Mouse (Mus musculus) 3134 (cell line): ENCODE measurements around the gene Cep104.
A peak's percentile ranks its signal among the peaks of the same experiment; 100 is the strongest.

ENCODE experiments used
- DNase-seq: peaks from one replicate; pipeline ENCODE4 v3.0.0-alpha.2; 2011; ENCODE audit warnings: low spot score; ENCODE audit not compliant: insufficient read length; ENCODE audit errors: extremely low read depth

Gene Cep104

GRCm38 (mm10) chr4:153974431-153975291 lies at the start of gene Cep104, which contains the start of gene Dffb:
TSS of gene Cep104 (plus strand) at chr4:153975194.
TSS of gene Dffb (minus strand) at chr4:153975126.
- peak; percentile 84 for DNase-seq

- no peak for DNase-seq
Measured at GRCm38 (mm10) chr4:153928772-153929299, 46.2 kb upstream of the Cep104 start.

- peak; percentile 10 for DNase-seq
Measured at GRCm38 (mm10) chr4:153929425-153929824, 45.6 kb upstream of the Cep104 start.

GRCm38 (mm10) chr4:153929921-153930320 lies 45.1 kb upstream of the Cep104 start:
- DNase-seq = no peak

GRCm38 (mm10) chr4:153943243-153943642 lies 31.8 kb upstream of the Cep104 start:
- DNase-seq = no peak

- no peak for DNase-seq
Measured at GRCm38 (mm10) chr4:153944261-153944660, 30.7 kb upstream of the Cep104 start.

- no peak for DNase-seq
Measured at GRCm38 (mm10) chr4:153945741-153946140, 29.3 kb upstream of the Cep104 start.

- peak; percentile 43 for DNase-seq
Measured at GRCm38 (mm10) chr4:153950372-153950771, 24.6 kb upstream of the Cep104 start.

GRCm38 (mm10) chr4:153951150-153951549 lies 23.8 kb upstream of the Cep104 start:
- DNase-seq = no peak

- DNase-seq = no peak
Measured at GRCm38 (mm10) chr4:153951692-153952091, 23.3 kb upstream of the Cep104 start.

- DNase-seq = no peak
Measured at GRCm38 (mm10) chr4:153955651-153956050, 19.3 kb upstream of the Cep104 start.

- peak; percentile 95 for DNase-seq
Measured at GRCm38 (mm10) chr4:153956569-153957405, 18.2 kb upstream of the Cep104 start, which contains the start of gene A430005L14Rik. TSS of gene A430005L14Rik (plus strand) at chr4:153957237.

GRCm38 (mm10) chr4:153957444-153958250 lies 17.3 kb upstream of the Cep104 start:
- peak; percentile 67 for DNase-seq

- DNase-seq = no peak
Measured at GRCm38 (mm10) chr4:153962631-153963030, 12.4 kb upstream of the Cep104 start.

GRCm38 (mm10) chr4:153966651-153967050 lies 8.3 kb upstream of the Cep104 start:
- no peak for DNase-seq

- no peak for DNase-seq
Measured at GRCm38 (mm10) chr4:153967556-153967955, 7.4 kb upstream of the Cep104 start.

- no peak for DNase-seq
Measured at GRCm38 (mm10) chr4:153968063-153968462, 6.9 kb upstream of the Cep104 start.

GRCm38 (mm10) chr4:153975292-153975662 lies 283 bp downstream of the Cep104 start:
- DNase-seq = no peak

GRCm38 (mm10) chr4:153975768-153976167 lies 774 bp downstream of the Cep104 start:
- no peak for DNase-seq

- no peak for DNase-seq
Measured at GRCm38 (mm10) chr4:153979243-153979642, 4.2 kb downstream of the Cep104 start.
